ENCODE assay signal across 9 mouse cellular contexts in the genomic region with DNA sequence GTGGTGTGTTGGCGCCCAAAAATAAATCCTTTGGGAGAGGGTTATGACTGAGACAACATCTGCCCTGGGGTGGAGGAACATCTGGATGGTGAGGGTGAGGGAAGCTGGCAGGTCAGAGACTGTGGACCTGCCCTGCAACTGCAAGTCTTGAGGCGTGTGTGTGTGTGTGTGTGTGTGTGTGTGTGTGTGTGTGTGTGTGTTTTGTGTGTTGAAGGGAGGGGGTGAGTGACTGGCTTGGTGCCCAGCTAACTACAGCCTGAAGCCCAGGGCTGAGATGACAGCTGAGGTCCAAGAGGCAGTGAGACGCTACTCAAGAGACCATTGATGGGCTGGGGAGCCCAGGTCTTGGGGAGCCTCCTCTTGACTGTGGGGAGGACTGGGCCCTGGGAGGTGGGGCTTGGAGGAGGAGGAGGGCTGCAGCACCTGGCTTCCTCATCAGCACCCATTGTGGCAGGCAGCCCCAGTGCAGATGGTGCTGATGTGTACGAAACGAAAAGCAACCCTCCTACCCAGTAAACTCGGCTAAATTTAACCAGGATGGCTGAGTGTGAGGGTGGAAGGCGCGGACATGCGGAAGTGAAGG.
DNase-seq lines count a peak whose midpoint lies in the region; ATAC-seq lines count a peak whose summit lies in the region.
"Had no signal": no experiment of that assay in that cellular context is flagged by ENCODE, and none has a peak within 500 bp of the region (broad histone marks: within the 10 kb centered on the region; RNA-seq: fewer than 3 reads in every experiment).

No protein-coding gene starts in this region.

- 72% methylated on average over 9 of the region's 9 CpGs for WGBS in forebrain, embryonic 13.5 days
- 81% methylated on average over 9 of the region's 9 CpGs for WGBS in forebrain, embryonic 10.5 days
- 56% methylated on average over 9 of the region's 9 CpGs for WGBS in embryonic facial prominence, embryonic 15.5 days
- 67% methylated on average over 9 of the region's 9 CpGs for WGBS in neural tube, embryonic 14.5 days

- peak; percentile 67 for ATAC-seq in forebrain, embryonic 13.5 days
- ATAC-seq in embryonic facial prominence, embryonic 15.5 days (ENCODE audit: insufficient number of reproducible peaks, low FRiP score, low TSS enrichment, low read depth), result 0 out of 2 replicates have a peak, but pooled peaks have one; percentile 21
- peak; percentile 60 for ATAC-seq in neural tube, embryonic 14.5 days (ENCODE audit: low read depth)

- no peak overlapping the region for H3K4me3 ChIP-seq in forebrain, embryonic 13.5 days
- no peak overlapping the region for H3K4me3 ChIP-seq in forebrain, embryonic 10.5 days
- H3K4me3 ChIP-seq in embryonic facial prominence, embryonic 15.5 days (replicated peaks), result no peak overlapping the region
- no peak overlapping the region for H3K4me3 ChIP-seq in neural tube, embryonic 14.5 days (ENCODE audit: low read depth, low read length)
- H3K4me3 ChIP-seq: myocyte had no signal

- intact Hi-C loops in left cerebral cortex, postnatal 4 days (cut with DNase I), result no loop called here
- intact Hi-C loops in gastrocnemius, postnatal 14 days (cut with DNase I; ENCODE audit: low total_unique reads), result no loop called here

- peak overlapping the region; percentile 54; the same call in 1 of the 2 replicates for H3K27ac ChIP-seq in forebrain, embryonic 13.5 days
- H3K27ac ChIP-seq in forebrain, embryonic 10.5 days, result no peak overlapping the region
- H3K27ac ChIP-seq in embryonic facial prominence, embryonic 15.5 days (replicated peaks), result no peak overlapping the region
- no peak overlapping the region; the same call in 1 of the 2 replicates for H3K27ac ChIP-seq in neural tube, embryonic 14.5 days (ENCODE audit: low read depth, low read length)

- H3K4me1 ChIP-seq in forebrain, embryonic 13.5 days, result peaks cover 13% of the 10 kb centered on the region
- H3K4me1 ChIP-seq in forebrain, embryonic 10.5 days, result peaks cover 11% of the 10 kb centered on the region
- H3K4me1 ChIP-seq in embryonic facial prominence, embryonic 15.5 days, result peaks cover 6% of the 10 kb centered on the region; the same call in 1 of the 2 replicates
- 0 out of 2 replicates have a peak, but pooled peaks cover 5% of the 10 kb centered on the region for H3K4me1 ChIP-seq in neural tube, embryonic 14.5 days (ENCODE audit: control insufficient read depth, insufficient read depth, low read length)

- DNase-seq in forebrain, embryonic 10.5 days (ENCODE audit: extremely low spot score, low spot score), result no peak
- peak; percentile 54 for DNase-seq in left cerebral cortex, adult 11 months (ENCODE audit: low spot score)
- no peak for DNase-seq in left cerebral cortex, postnatal 4 days
- no peak for DNase-seq in urinary bladder, postnatal 4 days (ENCODE audit: low spot score in 2 of 2)
- no peak for DNase-seq in gastrocnemius, postnatal 14 days

- H3K4me2 ChIP-seq in forebrain, embryonic 13.5 days, result no peak overlapping the region
- no peak overlapping the region for H3K4me2 ChIP-seq in embryonic facial prominence, embryonic 15.5 days (replicated peaks)
- H3K4me2 ChIP-seq in neural tube, embryonic 14.5 days (ENCODE audit: low read depth, low read length), result no peak overlapping the region

- no peaks in the 10 kb centered on the region for H3K27me3 ChIP-seq in forebrain, embryonic 13.5 days
- no peaks in the 10 kb centered on the region for H3K27me3 ChIP-seq in forebrain, embryonic 10.5 days (ENCODE audit: poor library complexity, severe bottlenecking)
- no peaks in the 10 kb centered on the region for H3K27me3 ChIP-seq in embryonic facial prominence, embryonic 15.5 days
- no peaks in the 10 kb centered on the region for H3K27me3 ChIP-seq in neural tube, embryonic 14.5 days (ENCODE audit: control insufficient read depth, insufficient read depth, low read length)

- no peaks in the 10 kb centered on the region for H3K9me3 ChIP-seq in forebrain, embryonic 13.5 days (replicated peaks)
- no peaks in the 10 kb centered on the region for H3K9me3 ChIP-seq in forebrain, embryonic 10.5 days
- H3K9me3 ChIP-seq in embryonic facial prominence, embryonic 15.5 days (replicated peaks), result no peaks in the 10 kb centered on the region
- H3K9me3 ChIP-seq in neural tube, embryonic 14.5 days (ENCODE audit: control insufficient read depth, low read length), result no peaks in the 10 kb centered on the region

- no peaks in the 10 kb centered on the region for H3K36me3 ChIP-seq in forebrain, embryonic 13.5 days (ENCODE audit: poor library complexity, severe bottlenecking)
- no peaks in the 10 kb centered on the region for H3K36me3 ChIP-seq in forebrain, embryonic 10.5 days (replicated peaks)
- no peaks in the 10 kb centered on the region for H3K36me3 ChIP-seq in embryonic facial prominence, embryonic 15.5 days
- H3K36me3 ChIP-seq in neural tube, embryonic 14.5 days (ENCODE audit: control insufficient read depth, insufficient read depth, low read length), result no peaks in the 10 kb centered on the region

- no peak overlapping the region for H3K9ac ChIP-seq in forebrain, embryonic 13.5 days
- H3K9ac ChIP-seq in embryonic facial prominence, embryonic 15.5 days, result no peak overlapping the region
- no peak overlapping the region for H3K9ac ChIP-seq in neural tube, embryonic 14.5 days (replicated peaks; ENCODE audit: low read depth, low read length)
